Mouse (Mus musculus): ENCODE data around the gene D1Pas1. TPM values are rescaled to one million over a fixed set of nuclear protein-coding genes. Genes with fewer than 3 reads are reported as not detected.

The D1Pas1 gene
- total and polyA plus RNA-seq, 3 experiments = not detected

DNA sequence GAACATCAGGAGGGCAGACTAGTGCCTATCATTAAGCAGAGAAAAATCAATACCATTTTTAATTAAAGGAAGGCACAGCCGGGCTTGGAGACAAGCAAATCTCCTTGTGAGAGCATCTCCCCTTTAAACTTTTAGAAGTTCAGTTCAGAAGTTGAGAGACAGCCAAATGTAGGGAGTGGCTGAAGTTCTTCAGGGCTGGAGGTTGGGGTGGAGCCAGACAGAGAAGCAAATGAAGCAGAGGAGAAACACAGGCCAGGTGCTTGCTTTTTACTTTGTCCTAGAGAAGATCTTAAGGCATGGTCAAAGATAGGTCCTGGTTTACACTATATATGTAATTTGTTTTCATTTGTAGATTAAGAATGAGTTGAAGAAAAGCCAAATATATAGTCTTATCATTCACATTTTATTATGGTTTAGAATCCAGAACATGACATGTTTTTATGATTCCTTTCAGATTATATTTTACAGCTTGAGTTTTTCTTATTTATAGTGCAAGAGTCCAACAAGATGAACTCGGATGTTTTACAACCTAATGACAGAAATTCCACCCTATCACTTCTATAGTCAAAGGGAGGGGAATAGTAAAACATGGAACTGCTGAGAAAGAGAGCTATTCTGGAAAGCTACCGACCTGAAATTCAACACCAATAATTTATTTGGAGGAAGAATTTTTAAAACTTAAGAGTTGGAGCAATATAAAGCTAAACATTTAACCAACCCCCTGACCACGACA is 2.9 kb upstream of the D1Pas1 start:
- Histone ChIP-seq H3K79me2 (ENCODE audit: control insufficient read depth, insufficient read depth, low read length, poor library complexity) (no peaks in the 10 kb centered on the region), H3K9me3 (replicated peaks; ENCODE audit: insufficient read depth, low read length) (no peaks in the 10 kb centered on the region), H3K9ac (ENCODE audit: control insufficient read depth, low read depth, low read length, poor library complexity, severe bottlenecking) (no peak overlapping the region), H3K4me3 (ENCODE audit: control insufficient read depth in 1 of 2, insufficient read depth in 1 of 2, low read depth in 2 of 2, low read length in 2 of 2) (no peak overlapping the region), H3K4me1 (ENCODE audit: control insufficient read depth in 1 of 2, insufficient read depth in 2 of 2, low read length in 2 of 2) (no peaks in the 10 kb centered on the region), H3K36me3 (ENCODE audit: control insufficient read depth in 1 of 2, insufficient read depth in 2 of 2, low read length in 2 of 2) (no peaks in the 10 kb centered on the region), H3K27ac (ENCODE audit: control insufficient read depth, low read depth, low read length) (no peak overlapping the region), H3K27me3 (ENCODE audit: control insufficient read depth in 1 of 2, insufficient read depth in 2 of 2, low read length in 2 of 2) (no peaks in the 10 kb centered on the region)
- DNase-seq (ENCODE audit: low read depth, low spot score) = no peak
- TF ChIP-seq KAT2A (conservative IDR thresholded peaks at IDR 0.05; ENCODE audit: low read depth, low read length) (no peak), CTCF (IDR thresholded peaks at IDR 0.05 in 2 of 3, conservative IDR thresholded peaks at IDR 0.05 in 1 of 3; ENCODE audit: control insufficient read depth in 1 of 3, insufficient read depth in 1 of 3, low read depth in 2 of 3, low read length in 3 of 3, poor library complexity in 1 of 3, severe bottlenecking in 1 of 3) (no peak), HCFC1 (IDR thresholded peaks at IDR 0.05; ENCODE audit: low read depth, low read length) (no peak), BHLHE40 (IDR thresholded peaks at IDR 0.05; ENCODE audit: borderline replicate concordance, low read depth, low read length) (no peak), UBTF (IDR thresholded peaks at IDR 0.05; ENCODE audit: borderline replicate concordance, insufficient read depth, low read depth, low read length) (no peak), RAD21 (IDR thresholded peaks at IDR 0.05; ENCODE audit: low read depth, low read length) (no peak), MAZ (IDR thresholded peaks at IDR 0.05; ENCODE audit: low read depth, low read length) (no peak), EP300 (IDR thresholded peaks at IDR 0.05; ENCODE audit: low read depth in 1 of 2, low read length in 2 of 2) (no peak), USF1 (IDR thresholded peaks at IDR 0.05; ENCODE audit: low read depth, low read length) (no peak), NELFE (IDR thresholded peaks at IDR 0.05; ENCODE audit: low read depth, low read length) (no peak), TCF12 (IDR thresholded peaks at IDR 0.05; ENCODE audit: low read depth, low read length) (no peak), RCOR1 (IDR thresholded peaks at IDR 0.05; ENCODE audit: low read depth, low read length) (no peak), ZNF384 (IDR thresholded peaks at IDR 0.05; ENCODE audit: low read depth, low read length) (no peak), E2F4 (IDR thresholded peaks at IDR 0.05; ENCODE audit: borderline replicate concordance, low read depth, low read length) (no peak), USF2 (IDR thresholded peaks at IDR 0.05; ENCODE audit: borderline replicate concordance in 1 of 2, insufficient read depth in 1 of 2, low read depth in 1 of 2, low read length in 2 of 2) (no peak), CHD1 (IDR thresholded peaks at IDR 0.05; ENCODE audit: low read depth, low read length) (no peak), ELF1 (IDR thresholded peaks at IDR 0.05; ENCODE audit: low read depth, low read length) (no peak), ZMIZ1 (IDR thresholded peaks at IDR 0.05; ENCODE audit: low read depth, low read length) (no peak)

DNA sequence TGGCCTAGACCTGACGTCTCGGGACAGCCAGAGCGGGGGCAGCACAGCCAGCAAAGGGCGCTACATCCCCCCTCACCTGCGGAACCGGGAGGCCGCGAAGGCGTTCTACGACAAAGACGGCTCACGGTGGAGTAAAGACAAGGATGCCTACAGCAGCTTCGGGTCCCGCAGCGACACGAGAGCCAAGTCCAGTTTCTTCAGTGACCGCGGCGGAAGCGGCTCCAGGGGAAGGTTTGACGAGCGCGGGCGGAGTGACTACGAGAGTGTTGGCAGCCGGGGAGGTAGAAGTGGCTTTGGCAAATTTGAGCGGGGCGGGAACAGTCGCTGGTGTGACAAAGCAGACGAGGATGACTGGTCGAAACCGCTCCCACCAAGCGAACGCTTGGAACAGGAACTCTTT is 710 bp downstream of the D1Pas1 start:
- no peaks in the 10 kb centered on the region for H3K36me3 ChIP-seq (ENCODE audit: control insufficient read depth in 1 of 2, insufficient read depth in 2 of 2, low read length in 2 of 2)

More for the DNA sequence above, 710 bp downstream of the D1Pas1 start:
- TF ChIP-seq TAL1 (IDR thresholded peaks at IDR 0.05; ENCODE audit: low read length) (no peak), GATA1 (IDR thresholded peaks at IDR 0.05; ENCODE audit: low read depth, low read length) (no peak), RAD21 (IDR thresholded peaks at IDR 0.05; ENCODE audit: low read depth, low read length) (no peak), UBTF (IDR thresholded peaks at IDR 0.05; ENCODE audit: borderline replicate concordance, insufficient read depth, low read depth, low read length) (no peak), POLR2A (IDR thresholded peaks at IDR 0.05; ENCODE audit: control insufficient read depth in 1 of 2, insufficient read depth in 1 of 2, low read depth in 1 of 2, low read length in 2 of 2, poor library complexity in 1 of 2) (no peak)
- H3K4me1 ChIP-seq (ENCODE audit: control insufficient read depth in 1 of 2, insufficient read depth in 2 of 2, low read length in 2 of 2) = no peaks in the 10 kb centered on the region
- no peak overlapping the region for H3K4me3 ChIP-seq (ENCODE audit: control insufficient read depth in 1 of 2, insufficient read depth in 1 of 2, low read depth in 2 of 2, low read length in 2 of 2)
- no peak for DNase-seq (ENCODE audit: low read depth, low spot score)
- no peak overlapping the region for H3K27ac ChIP-seq (ENCODE audit: control insufficient read depth, low read depth, low read length)
- H3K27me3 ChIP-seq (ENCODE audit: control insufficient read depth in 1 of 2, insufficient read depth in 2 of 2, low read length in 2 of 2) = no peaks in the 10 kb centered on the region
- H3K9ac ChIP-seq (ENCODE audit: control insufficient read depth, low read depth, low read length, poor library complexity, severe bottlenecking) = no peak overlapping the region
- no peaks in the 10 kb centered on the region for H3K9me3 ChIP-seq (replicated peaks; ENCODE audit: insufficient read depth, low read length)
- no peaks in the 10 kb centered on the region for H3K79me2 ChIP-seq (ENCODE audit: control insufficient read depth, insufficient read depth, low read length, poor library complexity)

All from MEL (cell line).